Mouse (Mus musculus) small intestine, adult 2 months (tissue): ENCODE data around the gene Cd8a. TPM values are rescaled to one million over a fixed set of nuclear protein-coding genes. Genes with fewer than 3 reads are reported as not detected.

Experiments used
- H3K27ac ChIP-seq: fragments of 200-500 bp; 2 replicates; pipeline ENCODE4 v1.5.1; 2012; ENCODE audit warnings: low read depth, low read length, control low read depth, inconsistent platforms; ENCODE audit not compliant: insufficient read depth
- H3K27me3 ChIP-seq: fragments of 200-500 bp; 2 replicates; pipeline ENCODE4 v1.6.1; 2012; ENCODE audit warnings: mild to moderate bottlenecking, moderate library complexity, low read length, inconsistent platforms; ENCODE audit not compliant: control insufficient read depth, insufficient read depth
- H3K36me3 ChIP-seq: fragments of 200-500 bp; 2 replicates; pipeline ENCODE4 v1.6.1; 2012; ENCODE audit warnings: mild to moderate bottlenecking, low read length, control low read depth, inconsistent platforms; ENCODE audit not compliant: control insufficient read depth, insufficient read depth
- H3K4me1 ChIP-seq: fragments of 200-500 bp; 2 replicates; pipeline ENCODE4 v1.6.1; 2012; ENCODE audit warnings: low read length, inconsistent platforms, mixed read lengths; ENCODE audit not compliant: control insufficient read depth, insufficient read depth, insufficient read length
- H3K4me3 ChIP-seq: fragments of 200-500 bp; 2 replicates; pipeline ENCODE4 v1.5.1; 2012; ENCODE audit warnings: low read depth, mild to moderate bottlenecking, control low read depth, inconsistent platforms, low read length, moderate library complexity
- CTCF ChIP-seq: fragments of 200-500 bp; IDR thresholded peaks from 2 replicates; pipeline ENCODE4 v1.5.1; 2012; ENCODE audit warnings: low read depth, mild to moderate bottlenecking, control low read depth, inconsistent platforms, low read length, moderate library complexity, mixed read lengths; ENCODE audit not compliant: insufficient replicate concordance, insufficient read length; ENCODE audit errors: extremely low read depth
- POLR2A ChIP-seq: fragments of 200-500 bp; IDR thresholded peaks from 2 replicates; pipeline ENCODE4 v1.6.1; 2012; ENCODE audit warnings: low read depth, mild to moderate bottlenecking, control low read depth, inconsistent platforms, low read length, moderate library complexity
- WGBS: fragments of 180-500 bp; shearing (Covaris S2); methylation state at CpG from one replicate; pipeline ENCODE4 v1.1.7; 2018; 5-methylcytosine and 5-hydroxymethylcytosine counted together
- polyA plus RNA-seq: library from polyadenylated mRNA; depleted of rRNA; stranded (reverse); fragments of >200 nt; gene quantifications from 2 replicates; pipeline ENCODE4 v1.2.3, GENCODE M21; 2012; rRNA removed

The Cd8a gene
- polyA plus RNA-seq, 1 experiment = 6.4 TPM

DNA sequence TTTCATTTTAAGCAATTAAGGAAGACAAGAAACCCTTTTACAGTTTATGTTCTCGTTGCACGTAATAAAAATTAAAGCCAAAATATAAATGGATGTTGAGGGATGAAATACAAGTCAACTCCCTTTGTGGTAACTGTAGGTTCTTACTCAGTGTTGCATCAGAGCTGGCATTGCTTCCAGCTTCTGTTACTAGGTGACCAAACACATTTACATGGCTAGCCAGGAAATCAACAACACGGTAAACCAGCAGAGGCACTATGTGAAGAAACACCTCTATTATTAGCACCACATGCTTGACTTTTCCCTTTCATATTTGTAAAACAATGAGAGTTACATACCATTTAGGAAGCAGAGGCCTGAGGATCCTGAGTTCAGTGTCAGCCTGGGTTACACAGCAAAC is 45.6 kb downstream of the Cd8a start:
- Histone ChIP-seq H3K27ac (peak overlapping the region; percentile 22; the same call in 1 of the 2 replicates), H3K36me3 (peaks cover 11% of the 10 kb centered on the region), H3K27me3 (no peaks in the 10 kb centered on the region), H3K4me1 (peaks cover 16% of the 10 kb centered on the region; the same call in 1 of the 2 replicates), H3K4me3 (no peak overlapping the region)
- 74% methylated on average over 3 of the region's 3 CpGs for WGBS
- TF ChIP-seq CTCF (no peak), POLR2A (no peak)

DNA sequence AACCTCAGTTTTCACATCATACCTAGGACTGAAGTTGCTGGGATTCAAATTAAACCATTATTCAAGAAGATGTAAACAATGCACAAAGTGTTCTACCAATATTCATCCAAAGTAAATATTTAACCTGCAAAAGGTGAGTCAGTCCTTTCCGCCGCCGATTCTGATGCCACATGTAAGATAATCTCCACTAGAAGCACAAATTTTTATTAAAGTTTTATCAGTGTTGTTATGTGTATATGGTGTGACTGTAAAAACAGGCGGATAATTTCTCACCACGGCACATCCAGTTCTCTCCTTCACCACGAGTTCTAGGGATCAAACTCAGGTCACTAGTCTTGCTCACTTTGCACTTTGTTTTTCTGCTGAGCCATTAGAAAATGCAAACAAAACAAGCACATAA is 47.6 kb downstream of the Cd8a start:
- no peak overlapping the region for H3K4me3 ChIP-seq
- H3K36me3 ChIP-seq = peaks cover 4% of the 10 kb centered on the region; the same call in 1 of the 2 replicates
- H3K27me3 ChIP-seq = no peaks in the 10 kb centered on the region
- peak overlapping the region; percentile 39; the same call in 1 of the 2 replicates for H3K27ac ChIP-seq
- H3K4me1 ChIP-seq = peaks cover 16% of the 10 kb centered on the region; the same call in 1 of the 2 replicates
- TF ChIP-seq POLR2A = no peak
- no peak for TF ChIP-seq CTCF
- 27% methylated on average over 6 of the region's 6 CpGs for WGBS

DNA sequence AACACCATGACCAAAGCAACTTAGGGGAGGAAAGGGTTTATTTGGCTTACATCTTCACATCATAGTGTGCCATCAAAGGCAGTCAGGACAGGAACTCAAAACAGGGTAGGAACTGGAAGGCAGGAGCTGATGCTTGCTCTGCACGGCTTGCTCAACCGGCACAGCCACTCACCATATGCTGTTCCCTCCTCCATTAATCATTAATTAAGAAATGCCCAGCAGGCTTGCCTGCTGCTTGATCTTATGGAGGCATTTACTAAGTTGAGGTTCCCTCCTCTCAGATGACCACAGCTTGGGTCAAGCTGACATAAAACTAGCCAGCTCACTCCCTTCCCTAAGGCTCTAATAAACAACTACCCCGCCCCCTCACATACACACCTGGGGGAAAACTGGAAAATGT is 48.9 kb downstream of the Cd8a start:
- TF ChIP-seq CTCF (no peak), POLR2A (no peak)
- WGBS = 44% methylated on average over 3 of the region's 3 CpGs
- Histone ChIP-seq H3K27me3 (no peaks in the 10 kb centered on the region), H3K27ac (peak overlapping the region; percentile 37; the same call in 1 of the 2 replicates), H3K4me1 (peaks cover 16% of the 10 kb centered on the region; the same call in 1 of the 2 replicates), H3K36me3 (peaks cover 7% of the 10 kb centered on the region), H3K4me3 (no peak overlapping the region)

- Histone ChIP-seq H3K4me3 (no peak overlapping the region), H3K4me1 (peaks cover 16% of the 10 kb centered on the region; the same call in 1 of the 2 replicates), H3K27ac (no peak overlapping the region), H3K27me3 (no peaks in the 10 kb centered on the region), H3K36me3 (peaks cover 14% of the 10 kb centered on the region)
- WGBS = 91% methylated on average over 3 of the region's 3 CpGs
- TF ChIP-seq CTCF = no peak
- no peak for TF ChIP-seq POLR2A
Measured at GRCm38 (mm10) chr6:71423116-71423515, 49.9 kb downstream of the Cd8a start.

GRCm38 (mm10) chr6:71425681-71426080 is 52.5 kb downstream of the Cd8a start:
- no peak overlapping the region for H3K27ac ChIP-seq
- TF ChIP-seq POLR2A (no peak), CTCF (no peak)
- 88% methylated on average over 6 of the region's 6 CpGs for WGBS
- peaks cover 7% of the 10 kb centered on the region; the same call in 1 of the 2 replicates for H3K4me1 ChIP-seq
- H3K4me3 ChIP-seq = no peak overlapping the region
- H3K27me3 ChIP-seq = no peaks in the 10 kb centered on the region
- H3K36me3 ChIP-seq = peaks cover 16% of the 10 kb centered on the region

- Histone ChIP-seq H3K4me3 (no peak overlapping the region), H3K27ac (no peak overlapping the region), H3K36me3 (peaks cover 16% of the 10 kb centered on the region), H3K4me1 (no peaks in the 10 kb centered on the region), H3K27me3 (no peaks in the 10 kb centered on the region)
- no peak for TF ChIP-seq CTCF
- TF ChIP-seq POLR2A = no peak
- 80% methylated on average over 4 of the region's 4 CpGs for WGBS
Measured at GRCm38 (mm10) chr6:71427996-71428725, 54.9 kb downstream of the Cd8a start.

Other genes starting within 250 kb of the Cd8a start
- gene Thnsl2, start 229.0 kb upstream of the Cd8a start, polyA plus RNA-seq = 10.0 and 23.1 TPM in 2 replicates
- 100 and 118 TPM in 2 replicates for gene Fabp1, start 173.6 kb upstream of the Cd8a start, polyA plus RNA-seq
- 2.7 and 6.9 TPM in 2 replicates for gene Krcc1, start 101.8 kb upstream of the Cd8a start, polyA plus RNA-seq
- 0.04 TPM in 1 of 2 replicates, not detected in the other for gene Smyd1, start 51.2 kb upstream of the Cd8a start, polyA plus RNA-seq
- 1.3 and 1.9 TPM in 2 replicates for gene Cd8b1, start 50.6 kb upstream of the Cd8a start, polyA plus RNA-seq
- 4.9 and 12.5 TPM in 2 replicates for gene Rmnd5a, start 67.2 kb downstream of the Cd8a start, polyA plus RNA-seq
- 22.1 and 67.6 TPM in 2 replicates for gene Rnf103, start 120.5 kb downstream of the Cd8a start, polyA plus RNA-seq
- gene Chmp3, start 170.4 kb downstream of the Cd8a start, polyA plus RNA-seq = 11.7 and 19.6 TPM in 2 replicates